Mouse (Mus musculus): Measurements from ENCODE around the gene Enpp3.

Enpp3 gene

GRCm38 (mm10) chr10:24842676-24843075 lies at the start of gene Enpp3:
Gene Enpp3, minus strand, starts transcription at chr10:24842823.
- no peak for DNase-seq

- peak; percentile 24 to 41 for DNase-seq
Measured at GRCm38 (mm10) chr10:24888343-24888742, 45.7 kb upstream of the Enpp3 start.

DNA sequence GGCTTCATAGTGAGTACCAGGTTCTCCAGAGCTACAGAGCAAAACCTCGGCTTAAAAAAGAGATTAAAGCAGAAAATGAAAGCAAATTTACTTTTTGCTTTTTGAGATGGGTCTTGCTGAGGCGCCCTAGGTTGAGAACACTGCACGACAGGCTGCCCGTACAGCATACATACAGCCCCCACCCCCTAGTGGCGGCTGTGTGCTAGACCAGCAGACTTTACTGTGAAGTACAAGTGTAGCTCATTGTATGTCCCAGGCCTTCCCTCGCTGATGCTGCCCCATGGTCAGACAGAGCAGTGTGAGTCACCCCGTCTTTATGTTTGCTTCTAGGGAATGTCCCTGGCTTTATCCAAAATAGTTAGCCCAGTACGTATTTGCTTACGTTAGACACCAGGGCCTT lies 43.4 kb upstream of the Enpp3 start:
- DNase-seq, result peak in 1 of 2 experiments; percentile 17

- DNase-seq, result peak in 1 of 2 experiments; percentile 18
Measured at GRCm38 (mm10) chr10:24873624-24874023, 31.0 kb upstream of the Enpp3 start.

DNA sequence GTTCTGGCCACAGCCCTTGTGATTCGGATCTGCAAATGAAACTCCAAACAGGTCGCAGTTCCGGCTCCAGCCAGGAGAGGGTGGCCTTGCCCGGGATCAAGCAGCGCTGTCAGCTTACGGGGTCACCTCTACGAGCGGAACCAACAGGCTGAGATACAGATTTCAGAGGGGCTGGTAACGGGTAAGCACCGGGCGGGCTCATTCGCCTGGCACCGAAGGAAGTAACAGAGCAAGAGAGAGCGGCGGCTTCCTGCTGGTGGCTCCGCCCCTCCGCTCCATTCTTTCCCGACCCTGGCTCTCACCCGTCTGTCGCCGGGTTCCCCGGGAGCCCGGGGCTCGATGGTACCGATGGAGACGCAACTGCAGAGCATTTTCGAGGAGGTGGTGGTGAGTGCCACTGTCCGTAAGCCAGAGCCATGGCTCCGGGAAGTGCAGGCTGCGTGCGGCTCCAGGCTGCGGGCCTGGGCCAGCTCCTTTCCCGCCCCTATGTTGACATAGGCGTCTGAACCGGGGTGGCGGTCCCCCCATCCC lies 27.2 kb upstream of the Enpp3 start, which contains the start of gene Med23:
Gene Med23, plus strand, starts transcription at position 227 of the 531 bp plus-strand sequence.
- DNase-seq, result peak; percentile 99

DNA sequence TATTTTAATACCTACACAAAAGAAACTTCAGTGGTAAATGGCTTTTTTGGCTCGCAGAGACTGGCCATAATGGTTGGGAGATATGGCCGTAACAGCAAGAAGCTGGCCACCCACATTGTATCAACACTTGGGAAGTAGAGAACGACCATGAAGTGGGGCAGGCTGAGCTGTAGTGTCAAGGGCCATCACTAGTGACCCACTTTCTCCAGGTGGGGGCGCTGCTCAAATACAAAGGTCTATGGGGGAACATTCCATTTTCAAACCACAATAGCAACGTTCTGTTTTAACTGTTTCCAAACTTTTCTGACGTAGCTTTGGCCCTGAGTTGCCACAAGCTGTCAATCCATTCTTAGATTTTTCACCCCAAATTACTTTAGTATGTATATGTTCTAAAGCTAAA lies 21.8 kb upstream of the Enpp3 start:
- no peak for DNase-seq

GRCm38 (mm10) chr10:24863146-24863545 lies 20.5 kb upstream of the Enpp3 start:
- no peak for DNase-seq

DNA sequence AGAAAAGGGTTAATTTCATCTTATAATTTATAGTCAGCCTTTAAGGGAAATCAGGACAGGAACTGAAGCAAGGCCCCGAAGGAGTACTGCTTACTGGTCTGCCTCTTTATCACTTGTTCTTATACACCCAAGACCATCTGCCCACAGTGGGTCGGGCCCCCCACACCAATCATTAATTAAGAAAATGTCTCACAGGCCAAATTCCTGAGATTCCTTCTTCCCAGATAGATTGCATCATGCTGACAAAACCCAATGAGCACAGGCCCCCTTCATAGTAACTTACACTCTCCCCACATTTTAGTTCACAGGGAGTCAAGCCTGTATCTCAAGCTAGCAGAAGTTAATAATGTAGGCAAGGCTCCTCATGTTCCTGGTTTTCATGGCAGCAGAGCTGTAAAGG lies 625 bp downstream of the Enpp3 start:
- no peak for DNase-seq

GRCm38 (mm10) chr10:24840795-24841194 lies 1.8 kb downstream of the Enpp3 start:
- DNase-seq, result no peak

GRCm38 (mm10) chr10:24836366-24837038 lies 6.1 kb downstream of the Enpp3 start:
- no peak for DNase-seq

- DNase-seq, result no peak
Measured at GRCm38 (mm10) chr10:24835702-24836342, 6.8 kb downstream of the Enpp3 start.

DNA sequence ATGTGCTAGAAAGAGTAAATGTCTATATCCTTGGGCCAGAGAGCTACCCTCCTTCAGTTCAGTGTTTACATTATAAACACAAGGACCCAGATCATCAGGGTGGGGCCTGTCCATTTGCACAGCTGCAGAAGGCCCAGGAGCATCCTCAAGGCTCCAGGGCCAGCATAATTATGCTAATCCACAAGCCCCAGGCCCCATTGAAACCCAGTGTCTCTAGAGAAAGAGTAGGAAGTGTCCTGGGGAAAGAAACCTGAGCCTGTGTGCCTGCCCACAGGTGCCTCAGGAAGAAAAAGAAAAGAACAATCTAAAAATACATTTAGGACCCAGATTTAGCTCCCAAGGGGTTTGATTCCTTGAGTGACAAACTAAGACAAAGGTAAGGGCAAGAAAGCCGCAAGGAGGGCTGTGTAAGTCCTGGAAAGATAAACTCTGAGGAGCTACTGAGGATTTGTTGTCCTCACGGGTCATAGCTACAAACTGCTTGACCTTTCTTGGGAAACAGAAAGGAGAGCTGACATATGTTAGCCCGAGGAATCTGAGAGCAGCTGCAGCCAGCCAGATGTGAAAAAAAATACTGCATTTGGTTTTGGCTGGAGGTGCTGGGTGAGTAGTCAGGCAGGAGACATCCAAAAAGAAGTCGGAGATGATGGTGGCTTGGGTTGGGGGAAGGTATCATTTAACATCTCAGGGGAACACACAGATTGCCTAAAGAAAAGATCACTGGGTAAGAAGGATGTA lies 7.8 kb downstream of the Enpp3 start:
- no peak for DNase-seq

GRCm38 (mm10) chr10:24832306-24832705 lies 10.3 kb downstream of the Enpp3 start:
- no peak for DNase-seq

DNA sequence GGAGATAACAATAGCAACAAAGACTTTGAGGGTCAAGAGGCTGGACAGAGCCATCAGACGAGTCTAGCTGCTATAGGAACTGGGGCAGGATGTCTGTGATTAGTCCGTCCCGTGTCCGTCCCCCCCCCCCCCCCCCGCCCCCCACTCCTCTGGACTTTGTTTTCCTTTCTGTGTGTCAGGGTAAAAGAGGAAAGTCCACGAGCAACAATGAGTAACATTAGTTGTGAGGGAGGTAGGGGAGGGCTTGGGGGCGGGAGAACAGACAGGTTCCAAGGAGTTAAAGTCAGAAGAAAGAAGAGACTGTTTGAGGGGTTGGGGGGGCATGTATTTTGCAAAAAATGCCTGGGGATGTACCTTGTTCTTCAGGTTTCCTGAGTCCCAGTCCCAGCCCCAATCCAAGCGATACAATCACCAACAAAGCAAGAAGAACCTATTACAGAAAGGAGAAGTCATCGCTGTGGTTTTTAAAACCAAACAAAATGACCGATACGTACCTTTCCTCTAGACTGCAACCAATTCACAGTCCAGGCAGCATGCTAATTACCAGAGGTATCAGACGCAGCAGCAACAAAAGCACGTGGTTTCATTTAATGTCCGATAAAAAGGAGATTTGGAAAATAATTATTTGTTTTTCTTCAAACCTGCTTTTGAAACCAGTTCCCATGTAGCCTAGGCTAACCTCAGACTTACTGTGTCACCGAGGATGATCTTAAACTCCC lies 11.1 kb downstream of the Enpp3 start:
- no peak for DNase-seq

DNA sequence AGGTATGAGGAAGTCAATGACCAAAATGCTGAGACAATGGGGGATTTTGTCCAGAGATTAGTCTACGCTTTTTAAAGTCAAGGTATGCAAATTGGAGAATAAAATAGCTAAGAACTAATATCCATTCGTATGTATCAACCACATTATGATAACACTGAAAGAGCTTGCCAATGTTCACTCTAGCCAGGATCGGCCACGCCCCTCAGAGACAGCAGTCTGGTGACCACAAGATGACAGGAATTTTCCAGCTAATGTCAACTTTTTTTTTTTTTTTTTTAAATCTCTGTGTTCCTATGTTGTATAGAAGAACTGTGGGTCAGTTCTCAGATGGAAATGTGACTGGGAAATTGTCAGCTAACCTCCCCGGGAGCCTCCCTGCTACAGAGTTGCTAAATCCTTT lies 12.2 kb downstream of the Enpp3 start:
- no peak for DNase-seq

DNA sequence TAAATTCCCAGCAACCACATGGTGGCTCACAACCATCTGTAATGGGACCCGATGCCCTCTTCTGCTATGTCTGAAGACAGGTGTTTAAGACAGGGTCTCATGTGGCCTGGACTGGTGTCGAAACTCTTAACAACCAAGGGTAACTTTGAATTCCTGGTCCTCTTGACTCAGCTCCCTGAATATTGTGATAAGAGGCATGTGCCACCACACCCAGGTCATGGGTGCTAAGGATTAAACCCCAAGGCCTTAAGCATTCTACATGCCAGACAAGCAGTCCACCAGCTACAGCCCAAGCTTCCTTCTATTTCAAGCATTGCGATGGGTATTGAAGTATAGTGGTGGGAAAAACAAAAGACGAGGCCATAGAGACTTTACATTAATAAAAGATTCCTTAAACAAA lies 14.5 kb downstream of the Enpp3 start:
- no peak for DNase-seq

DNA sequence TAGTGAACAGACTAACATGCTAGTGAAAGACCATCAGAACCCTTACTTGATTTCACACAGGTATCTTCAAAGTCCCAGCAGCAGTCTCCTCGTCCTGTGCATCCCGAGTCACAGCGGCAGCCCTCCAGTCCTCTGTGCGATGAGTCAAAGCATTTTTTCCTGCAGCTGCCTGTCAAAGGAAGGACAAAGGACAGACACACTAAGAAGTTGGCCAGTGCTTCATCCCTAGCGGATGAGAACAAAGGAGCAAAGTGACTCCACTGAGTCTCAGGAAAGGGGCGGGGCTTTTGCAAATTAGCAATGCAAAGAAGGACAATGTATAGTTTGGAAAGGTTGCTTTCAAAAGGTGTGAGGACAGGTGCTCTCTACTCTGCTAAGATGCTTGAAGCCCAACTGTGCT lies 16.5 kb downstream of the Enpp3 start:
- DNase-seq, result no peak

DNA sequence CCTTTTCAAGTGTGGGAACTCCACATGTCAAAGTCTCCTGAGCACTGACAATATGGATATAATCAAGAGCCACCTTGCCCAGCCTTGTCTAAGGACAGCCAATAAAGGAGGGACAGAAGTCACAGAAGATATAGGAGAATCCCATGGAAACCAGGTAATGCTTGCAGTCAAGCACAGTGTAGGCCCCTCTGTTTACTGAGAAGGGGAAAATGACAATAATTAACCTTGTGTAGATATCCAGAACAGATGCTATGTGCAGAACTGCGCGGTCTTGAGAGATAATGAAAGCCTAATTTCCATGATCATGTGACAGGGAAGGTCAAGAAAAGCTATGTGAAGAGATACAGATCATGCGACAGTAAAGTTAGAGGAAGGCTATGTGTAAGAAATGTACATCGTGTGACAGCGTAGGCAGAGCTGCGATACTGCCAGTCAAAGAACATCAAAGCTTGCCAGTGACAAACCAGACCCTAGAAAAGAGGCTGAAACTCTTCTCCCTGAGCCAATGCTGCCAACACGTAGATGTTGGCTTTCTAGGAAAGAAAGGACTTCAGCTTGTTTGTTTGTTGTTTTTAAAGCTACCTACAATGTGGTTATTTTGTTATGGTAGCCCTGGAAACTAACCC lies 17.1 kb downstream of the Enpp3 start:
- DNase-seq, result no peak

DNA sequence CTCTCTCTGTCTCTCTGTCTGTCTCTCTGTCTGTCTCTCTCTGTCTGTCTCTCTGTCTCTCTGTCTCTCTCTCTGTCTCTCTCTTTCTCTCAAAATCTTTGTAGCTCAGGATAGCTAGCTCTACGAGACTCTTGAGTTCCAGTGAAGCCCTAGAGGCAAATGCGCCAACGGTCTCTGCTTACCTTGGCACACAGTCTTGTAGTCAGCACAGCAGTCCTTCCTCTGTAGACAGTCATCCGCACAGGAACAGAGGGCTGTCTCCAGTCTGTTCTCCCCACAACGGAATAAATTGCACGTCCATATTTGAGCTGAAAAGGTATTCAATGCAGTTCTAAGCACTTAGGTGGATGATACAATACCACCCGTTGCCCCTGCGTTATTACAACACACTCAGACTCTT lies 18.0 kb downstream of the Enpp3 start:
- DNase-seq, result no peak

DNA sequence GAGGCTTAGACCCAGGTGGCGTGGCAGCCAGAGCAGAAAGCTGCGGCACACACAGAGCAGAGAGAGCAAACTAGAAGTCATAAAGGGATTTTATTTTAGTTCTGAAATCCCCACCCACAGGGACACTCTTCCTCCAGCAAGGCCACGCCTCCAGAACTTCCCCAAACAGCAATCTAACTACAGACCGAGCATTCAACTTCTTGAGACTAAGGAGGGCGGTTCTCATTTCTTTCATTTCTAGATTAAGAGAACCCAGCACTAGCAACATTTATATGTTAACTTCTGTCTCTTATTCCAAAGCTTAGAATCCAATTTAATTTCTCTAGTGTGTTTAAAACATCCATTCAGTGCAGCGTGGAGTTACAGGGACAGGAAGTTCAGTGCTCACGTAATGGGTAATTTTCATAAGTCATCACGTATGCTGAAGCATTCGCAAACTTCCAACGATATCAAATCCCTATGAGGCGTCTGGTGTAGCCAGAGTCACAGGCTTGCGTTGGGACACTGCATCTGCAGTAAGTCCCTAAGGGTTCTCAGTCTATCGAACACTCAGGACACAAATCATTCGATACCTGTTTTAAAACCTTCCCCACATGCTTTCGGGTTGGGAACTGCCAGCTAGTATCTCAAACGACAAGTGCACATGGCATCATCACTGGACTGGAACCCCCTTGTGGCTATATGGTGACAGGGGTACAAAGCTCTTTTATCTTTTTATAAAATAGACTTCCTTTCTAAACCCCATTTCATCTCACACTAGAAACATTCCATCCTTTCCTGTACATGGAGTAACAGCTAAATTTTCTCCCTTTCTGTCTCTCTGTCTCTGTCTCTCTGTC lies 18.7 kb downstream of the Enpp3 start:
- DNase-seq, result no peak

DNA sequence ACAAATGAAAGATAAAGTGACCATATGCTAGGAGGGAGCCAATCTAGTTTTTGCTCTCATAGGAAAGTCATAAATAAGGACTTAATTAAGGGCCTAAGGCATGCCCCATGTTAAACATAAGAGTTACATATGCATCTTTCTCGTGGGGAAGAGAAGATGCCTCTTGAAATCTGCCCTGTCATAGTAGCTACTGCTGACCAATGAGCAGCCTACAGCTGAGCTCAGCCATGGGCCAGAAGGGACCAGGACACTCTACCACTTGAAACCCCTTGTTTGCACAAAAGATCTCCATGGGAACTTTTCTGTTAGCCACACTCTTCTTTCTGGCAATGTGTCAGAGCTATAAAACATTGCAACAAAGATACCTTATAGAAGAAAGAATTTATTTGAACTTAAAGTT lies 19.4 kb downstream of the Enpp3 start:
- DNase-seq, result no peak

DNA sequence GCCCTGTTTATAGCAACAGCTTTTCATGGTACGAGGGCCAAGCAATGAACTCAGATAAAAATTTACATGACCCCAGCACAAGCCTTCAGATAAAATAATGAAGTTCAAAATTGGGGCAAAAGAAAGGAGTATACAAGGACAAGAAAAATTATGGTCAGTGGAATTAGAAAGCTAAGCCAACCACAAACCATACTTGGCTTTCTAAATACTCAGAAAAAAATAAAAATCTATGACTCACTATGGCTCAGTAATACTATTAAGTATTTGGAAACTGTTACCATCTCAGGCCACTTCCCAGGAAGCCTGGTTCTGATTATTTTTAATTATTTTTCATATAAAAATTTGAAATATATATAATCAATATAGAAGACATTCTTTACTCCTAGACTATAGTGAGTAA lies 19.8 kb downstream of the Enpp3 start:
- DNase-seq, result no peak
